Mouse (Mus musculus) megakaryocyte, embryonic 14.5 days (primary cell): ENCODE data around the gene Itgb1bp2. TPM values are rescaled to one million over a fixed set of nuclear protein-coding genes. Genes with fewer than 3 reads are reported as not detected.

Experiments
- H3K27me3 ChIP-seq: replicated peaks from 2 replicates; pipeline ENCODE3; 2012; ENCODE audit warnings: inconsistent platforms
- H3K36me3 ChIP-seq: replicated peaks from 2 replicates; pipeline ENCODE3; 2012; ENCODE audit warnings: low read length, inconsistent platforms, mixed read lengths
- H3K4me1 ChIP-seq: 2 replicates; pipeline ENCODE4 v1.6.1; 2012; ENCODE audit warnings: inconsistent platforms
- H3K4me3 ChIP-seq: replicated peaks from 2 replicates; pipeline ENCODE3; 2012; ENCODE audit warnings: moderate library complexity, mild to moderate bottlenecking, inconsistent platforms
- H3K9me3 ChIP-seq: 2 replicates; pipeline ENCODE4 v1.6.1; 2012; ENCODE audit warnings: inconsistent platforms
- FLI1 ChIP-seq: IDR thresholded peaks from 2 replicates; pipeline ENCODE4 v1.6.1; 2012; ENCODE audit warnings: low read length, inconsistent platforms, mixed read lengths
- GATA1 ChIP-seq: IDR thresholded peaks from 3 replicates; pipeline ENCODE4 v1.6.1; 2012; ENCODE audit warnings: mixed read lengths, low read length, inconsistent platforms, borderline replicate concordance
- polyA plus RNA-seq: library from polyadenylated mRNA; stranded (reverse); fragments of >175 nt; gene quantifications from 2 replicates; pipeline ENCODE4 v1.2.3, GENCODE M21; 2012; ENCODE audit warnings: low replicate concordance; ENCODE audit not compliant: insufficient read depth

Gene Itgb1bp2
- not detected in 2 replicates for polyA plus RNA-seq

DNA sequence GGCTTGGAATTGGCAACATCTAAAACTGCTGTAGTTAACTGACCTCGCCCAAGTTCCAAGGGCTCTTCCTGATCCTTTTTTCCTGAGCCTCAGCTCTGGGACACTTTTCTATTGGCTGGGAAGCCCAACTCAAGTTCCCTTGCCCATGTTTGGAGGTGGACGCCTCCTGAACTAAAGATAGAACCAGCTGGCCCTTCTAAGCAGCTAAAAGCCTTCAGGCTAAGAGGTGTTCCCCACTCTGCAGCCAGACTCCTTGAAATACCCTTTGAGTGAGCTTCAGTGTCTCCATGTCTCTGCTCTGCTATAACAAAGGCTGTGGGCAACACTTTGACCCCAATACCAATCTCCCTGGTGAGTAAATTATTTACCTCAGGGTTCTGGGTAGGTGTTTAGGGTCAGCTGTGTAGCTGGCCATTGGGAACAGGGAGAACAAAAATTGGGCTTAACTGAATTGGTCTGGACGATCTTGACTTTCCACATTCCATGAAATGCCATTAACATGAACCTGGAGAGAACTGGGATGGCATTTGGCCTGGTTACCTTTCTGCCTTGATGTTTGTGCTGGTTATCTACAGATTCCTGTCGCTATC lies at the start of gene Itgb1bp2:
Gene Itgb1bp2 (plus strand): TSS at position 203 of the 590 bp plus-strand sequence.
- Histone ChIP-seq H3K4me1 (no peaks in the 10 kb centered on the region), H3K27me3 (peaks cover 11% of the 10 kb centered on the region), H3K9me3 (no peaks in the 10 kb centered on the region), H3K4me3 (no peak within 1 kb of the TSS), H3K36me3 (peaks cover 79% of the 10 kb centered on the region)
- TF ChIP-seq GATA1 (no peak), FLI1 (no peak)

DNA sequence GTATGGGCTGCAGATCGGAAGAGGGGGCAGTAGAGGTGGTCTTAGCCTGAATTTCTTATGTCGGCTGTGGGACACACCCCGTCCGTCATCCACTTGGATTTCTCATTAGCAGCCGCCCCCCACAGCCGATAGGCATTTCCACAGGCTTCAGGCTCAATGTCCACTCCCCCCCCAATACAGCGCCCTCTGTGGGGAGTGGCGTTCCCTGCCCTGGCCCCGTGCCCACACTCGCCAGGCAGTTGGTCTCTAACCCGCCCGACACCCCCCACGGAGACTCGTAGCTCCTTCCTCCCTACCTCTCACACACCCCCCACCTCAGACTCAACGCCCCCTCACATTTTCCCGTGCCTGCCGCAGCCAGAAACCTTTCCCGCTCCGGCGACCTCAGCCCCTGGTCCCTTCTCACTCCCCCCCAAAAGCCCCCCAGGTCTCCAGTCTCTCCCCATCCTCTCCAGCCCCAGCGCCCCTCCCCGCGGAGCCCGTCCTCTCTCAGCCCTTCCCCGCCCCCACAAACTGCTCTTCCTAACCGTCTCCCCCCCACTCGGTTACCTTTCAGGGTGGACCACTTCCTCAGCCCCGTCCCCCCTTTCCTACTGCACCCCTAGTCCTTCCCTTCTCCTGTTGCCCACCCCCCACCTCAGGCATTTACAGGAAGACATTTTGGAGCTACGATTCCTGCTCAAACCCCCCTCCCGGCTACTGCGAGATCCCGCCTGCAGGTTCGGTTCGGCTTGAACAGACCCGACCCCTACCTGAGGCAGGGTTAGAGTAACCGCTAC lies 29.8 kb upstream of the Itgb1bp2 start:
- peaks cover 28% of the 10 kb centered on the region for H3K4me1 ChIP-seq
- H3K9me3 ChIP-seq: no peaks in the 10 kb centered on the region
- H3K36me3 ChIP-seq: peaks cover 32% of the 10 kb centered on the region
- peaks cover 9% of the 10 kb centered on the region for H3K27me3 ChIP-seq
- no peak for TF ChIP-seq GATA1
- TF ChIP-seq FLI1: no peak
- peak overlapping the region; percentile 95 for H3K4me3 ChIP-seq

GRCm38 (mm10) chrX:101419725-101420699 lies 28.9 kb upstream of the Itgb1bp2 start:
- TF ChIP-seq GATA1: no peak
- no peak for TF ChIP-seq FLI1
- Histone ChIP-seq H3K9me3 (no peaks in the 10 kb centered on the region), H3K4me1 (peaks cover 28% of the 10 kb centered on the region), H3K27me3 (peaks cover 9% of the 10 kb centered on the region), H3K36me3 (peaks cover 23% of the 10 kb centered on the region), H3K4me3 (peak overlapping the region; percentile 95)

DNA sequence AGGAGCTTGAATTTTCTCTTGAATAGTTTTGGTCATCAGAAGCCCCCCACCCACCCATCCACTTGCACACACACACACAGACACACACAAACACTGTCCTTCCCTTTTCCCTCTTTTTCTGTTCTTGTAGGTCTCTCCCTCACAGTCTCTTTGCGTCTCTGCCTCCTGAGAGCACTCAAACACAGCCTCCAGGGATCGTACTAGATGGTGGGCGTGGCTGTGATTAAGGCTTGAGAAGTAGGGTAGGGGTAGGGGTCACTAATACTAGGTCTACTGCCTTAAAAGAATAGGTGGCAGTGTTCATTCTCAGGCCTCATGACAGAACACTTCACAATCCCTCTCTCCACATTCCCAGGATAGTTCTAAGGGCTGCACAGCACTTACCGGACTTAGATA lies 28.2 kb upstream of the Itgb1bp2 start, which contains the start of gene Zmym3:
Gene Zmym3 (minus strand): TSS at position 150 of the 396 bp plus-strand sequence.
- Histone ChIP-seq H3K36me3 (peaks cover 16% of the 10 kb centered on the region), H3K27me3 (peaks cover 6% of the 10 kb centered on the region), H3K4me1 (peaks cover 28% of the 10 kb centered on the region), H3K9me3 (no peaks in the 10 kb centered on the region), H3K4me3 (peak within 1 kb of the TSS; percentile 95)
- TF ChIP-seq GATA1: no peak
- TF ChIP-seq FLI1: no peak

DNA sequence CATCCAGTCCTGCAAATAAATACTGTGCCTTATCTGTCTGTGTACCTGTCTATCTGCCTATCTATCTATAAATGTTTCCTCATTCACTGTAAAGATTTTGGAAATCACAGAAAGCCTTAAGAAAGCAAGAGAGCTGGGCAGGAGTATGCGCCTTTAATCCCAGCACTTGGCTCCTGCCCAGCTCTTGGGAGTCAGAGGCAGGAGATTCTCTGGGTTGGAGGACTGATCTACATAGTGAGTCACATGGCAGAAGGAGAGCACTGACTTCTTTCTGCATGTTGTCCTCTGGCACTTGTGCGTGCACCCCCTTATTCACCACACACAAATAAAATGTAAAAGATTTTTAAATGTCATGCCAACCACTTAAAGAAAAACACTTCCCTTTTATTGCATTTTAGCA lies 25.4 kb upstream of the Itgb1bp2 start:
- Histone ChIP-seq H3K27me3 (peaks cover 3% of the 10 kb centered on the region), H3K9me3 (no peaks in the 10 kb centered on the region), H3K4me1 (peaks cover 17% of the 10 kb centered on the region), H3K36me3 (no peaks in the 10 kb centered on the region), H3K4me3 (no peak overlapping the region)
- TF ChIP-seq GATA1 (no peak), FLI1 (no peak)

DNA sequence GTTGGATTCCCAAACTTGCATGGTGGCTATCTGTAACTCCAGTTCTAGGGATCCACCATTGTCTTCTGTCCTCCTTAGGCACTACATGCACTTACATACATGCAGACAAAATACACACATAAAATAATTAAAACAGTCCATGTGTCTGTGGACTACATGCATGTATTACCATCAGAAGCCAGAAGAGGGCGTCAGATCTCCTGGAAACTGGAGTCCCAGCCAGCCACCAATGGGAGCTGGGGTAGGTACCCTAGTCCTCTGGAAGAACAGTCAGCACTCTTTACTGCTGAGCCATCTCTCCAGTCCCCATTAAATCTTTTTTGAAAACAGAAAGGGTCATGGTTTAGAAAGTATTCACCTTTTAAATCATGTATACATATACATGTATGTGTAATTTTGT lies 21.1 kb upstream of the Itgb1bp2 start:
- Histone ChIP-seq H3K27me3 (peaks cover 2% of the 10 kb centered on the region), H3K9me3 (no peaks in the 10 kb centered on the region), H3K4me1 (peaks cover 15% of the 10 kb centered on the region), H3K4me3 (peak overlapping the region; percentile 93), H3K36me3 (peaks cover 12% of the 10 kb centered on the region)
- TF ChIP-seq FLI1 (no peak), GATA1 (no peak)

DNA sequence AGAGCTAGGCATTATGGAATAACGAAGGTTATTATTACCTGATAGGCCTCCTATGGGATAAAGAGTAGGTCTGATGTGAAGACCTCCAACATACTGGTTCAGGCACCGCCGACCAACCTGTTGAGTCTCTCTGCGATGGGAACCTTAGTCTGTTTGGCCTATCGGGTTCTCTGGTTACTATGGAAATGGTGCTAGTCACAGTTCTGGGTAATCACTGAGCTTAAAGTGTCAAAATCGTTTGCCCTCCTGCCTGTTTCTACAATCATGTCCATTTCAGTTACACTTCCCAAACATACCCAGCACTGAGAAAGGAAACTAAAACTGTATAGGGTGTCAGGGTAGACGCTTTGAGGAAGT lies 20.1 kb upstream of the Itgb1bp2 start:
- peak overlapping the region; percentile 93 for H3K4me3 ChIP-seq
- TF ChIP-seq FLI1 (no peak), GATA1 (no peak)
- no peaks in the 10 kb centered on the region for H3K9me3 ChIP-seq

DNA sequence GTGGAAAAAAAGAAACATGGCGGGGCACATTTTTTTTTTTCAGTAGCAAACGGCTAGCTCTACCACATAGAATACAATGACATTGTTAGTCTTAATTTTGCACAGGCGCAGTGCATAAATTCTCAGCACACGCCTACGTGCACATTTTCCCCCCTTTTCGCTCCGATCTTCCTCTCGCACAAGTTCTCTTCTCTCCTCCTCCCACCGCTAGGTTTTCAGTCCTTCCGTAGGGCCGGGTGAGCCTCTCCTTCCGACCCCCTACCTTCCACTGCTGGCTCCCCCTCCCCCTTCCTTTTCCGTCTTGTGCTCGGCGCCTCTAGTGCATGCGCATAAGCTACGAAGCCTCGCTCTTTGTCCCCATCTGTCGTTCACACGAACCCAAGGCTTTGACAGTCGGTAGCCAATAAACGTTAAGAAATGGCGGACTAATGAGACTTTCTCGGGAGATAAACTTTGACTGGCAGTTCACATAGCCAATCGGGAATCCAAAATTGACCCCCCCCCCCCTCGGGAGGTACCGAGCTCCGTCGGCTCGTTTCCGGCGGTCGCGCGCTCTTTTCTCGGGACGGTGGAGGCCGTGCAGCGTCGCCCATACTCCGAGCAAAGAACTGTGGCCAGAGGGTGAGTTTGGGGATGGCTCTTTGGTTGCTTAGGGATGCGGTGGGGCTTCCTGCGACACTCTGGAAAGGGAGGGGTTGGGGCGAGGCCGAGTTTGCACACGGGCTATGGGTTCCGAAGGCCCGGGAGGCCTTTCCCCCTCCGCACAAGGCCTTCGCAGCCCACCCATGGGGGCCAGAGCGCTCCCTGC lies 19.5 kb upstream of the Itgb1bp2 start, which contains the start of gene Nono:
Gene Nono (plus strand): TSS at position 177 of the 808 bp plus-strand sequence.
- TF ChIP-seq FLI1: no peak
- TF ChIP-seq GATA1: no peak
- H3K4me3 ChIP-seq: peak within 1 kb of the TSS; percentile 93
- H3K36me3 ChIP-seq: peaks cover 20% of the 10 kb centered on the region
- H3K9me3 ChIP-seq: no peaks in the 10 kb centered on the region
- peaks cover 15% of the 10 kb centered on the region for H3K4me1 ChIP-seq
- peaks cover 2% of the 10 kb centered on the region for H3K27me3 ChIP-seq

More for the DNA sequence above, 20.1 kb upstream of the Itgb1bp2 start:
- Histone ChIP-seq H3K36me3 (peaks cover 19% of the 10 kb centered on the region), H3K4me1 (peaks cover 15% of the 10 kb centered on the region), H3K27me3 (peaks cover 2% of the 10 kb centered on the region)
